Mouse (Mus musculus): ENCODE measurements around the gene Gm3371.
"Not testable (repeated sequence)": the region's sequence is repeated elsewhere in the genome, so short reads cannot be mapped to it uniquely, and the experiment has no call there.

DNA sequence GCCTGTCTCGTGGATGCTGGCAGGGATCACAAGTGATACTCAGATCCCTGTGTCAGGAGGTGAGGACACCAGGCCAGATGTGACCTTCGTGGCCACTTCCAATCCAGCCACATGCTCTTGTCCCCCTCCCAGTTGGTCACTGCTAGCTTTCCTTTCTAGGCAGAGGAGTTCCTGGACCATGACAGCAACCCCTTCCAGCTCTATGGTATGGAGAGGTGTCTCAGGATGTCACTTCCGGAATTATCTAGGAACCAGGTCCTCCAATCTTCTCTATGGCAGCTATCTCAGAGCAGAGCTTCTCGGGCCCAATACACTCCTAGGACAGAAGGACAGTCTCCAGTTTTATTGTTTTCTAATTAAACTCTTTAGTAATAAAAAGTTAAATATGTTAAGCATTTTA is 26.3 kb downstream of the Gm3371 start:
- TF ChIP-seq EP300 (IDR thresholded peaks at IDR 0.05; ENCODE audit: insufficient read depth, low read depth, low read length); CTCF (IDR thresholded peaks at IDR 0.05; ENCODE audit: low read depth, low read length): not testable (repeated sequence)

All from ES-Bruce4 (cell line).